In genomic region chr4:119865827-119866455, GRCm38 (mm10) we compare ENCODE assay signal across 11 mouse cellular contexts.
A peak's percentile ranks its signal among the peaks of the same experiment; 100 is the strongest.
DNase-seq lines count a peak whose midpoint lies in the region; ATAC-seq and TF ChIP-seq lines count a peak whose summit lies in the region.
"Had no signal": no experiment of that assay in that cellular context is flagged by ENCODE, and none has a peak within 500 bp of the region (broad histone marks: within the 10 kb centered on the region; RNA-seq: fewer than 3 reads in every experiment).

No protein-coding gene starts in this region.

- TF ChIP-seq CTCF in thymus, adult 2 months (IDR thresholded peaks at IDR 0.05; ENCODE audit: borderline replicate concordance, control insufficient read depth, extremely low read depth, insufficient read depth, low read length, poor library complexity) = no peak

- H3K27me3 ChIP-seq in heart, embryonic 11.5 days (ENCODE audit: control insufficient read depth, insufficient read depth, low read length) = no peaks in the 10 kb centered on the region
- no peaks in the 10 kb centered on the region for H3K27me3 ChIP-seq in thymus, adult 2 months (ENCODE audit: control insufficient read depth, insufficient read depth, low read length)
- no peaks in the 10 kb centered on the region for H3K27me3 ChIP-seq in midbrain, embryonic 13.5 days
- H3K27me3 ChIP-seq: embryonic facial prominence, embryonic 13.5 days had no signal

- H3K9me3 ChIP-seq in heart, embryonic 11.5 days (replicated peaks; ENCODE audit: control insufficient read depth, low read length) = no peaks in the 10 kb centered on the region
- H3K9me3 ChIP-seq in midbrain, embryonic 13.5 days = no peaks in the 10 kb centered on the region
- H3K9me3 ChIP-seq: embryonic facial prominence, embryonic 13.5 days had no signal

- H3K4me1 ChIP-seq in heart, embryonic 11.5 days (ENCODE audit: control insufficient read depth, insufficient read depth, low read length) = no peaks in the 10 kb centered on the region
- peaks cover 15% of the 10 kb centered on the region for H3K4me1 ChIP-seq in thymus, adult 2 months (replicated peaks; ENCODE audit: control insufficient read depth, insufficient read depth, low read length)
- peaks cover 3% of the 10 kb centered on the region; the same call in 1 of the 2 replicates for H3K4me1 ChIP-seq in midbrain, embryonic 13.5 days (replicated peaks)

- H3K9ac ChIP-seq in heart, embryonic 11.5 days (ENCODE audit: low read depth, low read length) = no peak overlapping the region
- no peak overlapping the region for H3K9ac ChIP-seq in midbrain, embryonic 13.5 days (replicated peaks)
- H3K9ac ChIP-seq: embryonic facial prominence, embryonic 13.5 days; liver, embryonic 14.5 days had no signal

- ATAC-seq in heart, embryonic 11.5 days (replicated peaks; ENCODE audit: insufficient number of reproducible peaks, low FRiP score, low TSS enrichment) = no peak
- no peak for ATAC-seq in midbrain, embryonic 13.5 days
- ATAC-seq: CD4-positive, CD25-positive, alpha-beta regulatory T cell, adult 4 months had no signal

- no peak overlapping the region for H3K4me3 ChIP-seq in heart, embryonic 11.5 days (ENCODE audit: low read depth, low read length)
- no peak overlapping the region for H3K4me3 ChIP-seq in thymus, adult 2 months (ENCODE audit: control insufficient read depth, insufficient read depth, low read length)
- H3K4me3 ChIP-seq in midbrain, embryonic 13.5 days (replicated peaks) = no peak overlapping the region
- H3K4me3 ChIP-seq: embryonic facial prominence, embryonic 13.5 days had no signal

- no peak overlapping the region for H3K4me2 ChIP-seq in heart, embryonic 11.5 days
- no peak overlapping the region for H3K4me2 ChIP-seq in midbrain, embryonic 13.5 days (replicated peaks)
- H3K4me2 ChIP-seq: embryonic facial prominence, embryonic 13.5 days had no signal

- DNase-seq in heart, adult 9 months (ENCODE audit: low spot score in 2 of 2) = peak; percentile 50 to 63
- DNase-seq in thymus, adult 2 months = peak; percentile 28
- no peak for DNase-seq in thymus, postnatal 0 days (ENCODE audit: low spot score)
- peak; percentile 22 for DNase-seq in kidney, postnatal 14 days
- DNase-seq in natural killer cell, adult 2 months (ENCODE audit: low spot score in 2 of 2) = no peak
- no peak for DNase-seq in layer of hippocampus, postnatal 25 days (ENCODE audit: extremely low spot score in 1 of 2, low spot score in 1 of 2)

- H3K36me3 ChIP-seq in heart, embryonic 11.5 days (ENCODE audit: control insufficient read depth, insufficient read depth, low read length) = no peaks in the 10 kb centered on the region
- no peaks in the 10 kb centered on the region for H3K36me3 ChIP-seq in thymus, adult 2 months (ENCODE audit: control insufficient read depth, insufficient read depth, low read length)
- H3K36me3 ChIP-seq in midbrain, embryonic 13.5 days = no peaks in the 10 kb centered on the region
- H3K36me3 ChIP-seq: embryonic facial prominence, embryonic 13.5 days had no signal

- TF ChIP-seq POLR2A in thymus, adult 2 months (IDR thresholded peaks at IDR 0.05; ENCODE audit: control insufficient read depth, extremely low read depth, insufficient read depth, low read length, poor library complexity) = no peak

- WGBS in heart, embryonic 11.5 days (ENCODE audit: insufficient replicate concordance) = 45% methylated on average over 3 of the region's 3 CpGs
- WGBS in thymus, adult 2 months = 45% methylated on average over 3 of the region's 3 CpGs
- WGBS in midbrain, embryonic 13.5 days = 75% methylated on average over 3 of the region's 3 CpGs

- no peak overlapping the region for H3K27ac ChIP-seq in heart, embryonic 11.5 days (ENCODE audit: low read depth, low read length)
- no peak overlapping the region for H3K27ac ChIP-seq in thymus, adult 2 months (ENCODE audit: control insufficient read depth, insufficient read depth, low read length)
- no peak overlapping the region for H3K27ac ChIP-seq in midbrain, embryonic 13.5 days
- H3K27ac ChIP-seq: embryonic facial prominence, embryonic 13.5 days; liver, embryonic 14.5 days had no signal

Comparison
In these comparisons a context has a peak if more than half of its experiments do, and no peak if none do; other contexts are left out.
1. DNase-seq: peak in heart, adult 9 months (2 of 2), thymus, adult 2 months (single experiment) and kidney, postnatal 14 days (single experiment); none in thymus, postnatal 0 days (single experiment), natural killer cell, adult 2 months (0 of 2) and layer of hippocampus, postnatal 25 days (0 of 2).